Mouse (Mus musculus): ENCODE measurements around the gene Iqgap3. TPM values are rescaled to one million over a fixed set of nuclear protein-coding genes. Genes with fewer than 3 reads are reported as not detected.

The Iqgap3 gene
- total RNA-seq, 4 experiments from 2014 or later: 0.61 to 2.3 (median 0.73) TPM

DNA sequence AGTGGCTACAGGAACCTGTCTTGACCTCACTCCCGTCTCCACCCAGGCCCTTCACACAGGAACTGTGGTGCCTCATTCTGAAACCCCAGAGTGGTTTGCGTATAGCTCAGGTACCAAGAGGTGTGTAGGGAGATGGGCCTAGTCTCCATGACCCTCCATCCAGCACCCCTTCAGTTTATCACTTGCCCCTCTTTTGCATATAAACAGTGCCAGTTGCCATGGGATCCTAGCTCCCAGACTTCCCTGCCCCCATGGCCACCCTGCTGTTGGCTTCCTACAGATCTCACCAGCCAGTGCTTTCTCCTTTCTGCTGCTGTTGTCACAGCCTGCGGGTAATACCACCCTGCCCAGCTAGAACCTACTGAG, 69.2 kb downstream of the Iqgap3 start:
- DNase-seq: no peak

DNA sequence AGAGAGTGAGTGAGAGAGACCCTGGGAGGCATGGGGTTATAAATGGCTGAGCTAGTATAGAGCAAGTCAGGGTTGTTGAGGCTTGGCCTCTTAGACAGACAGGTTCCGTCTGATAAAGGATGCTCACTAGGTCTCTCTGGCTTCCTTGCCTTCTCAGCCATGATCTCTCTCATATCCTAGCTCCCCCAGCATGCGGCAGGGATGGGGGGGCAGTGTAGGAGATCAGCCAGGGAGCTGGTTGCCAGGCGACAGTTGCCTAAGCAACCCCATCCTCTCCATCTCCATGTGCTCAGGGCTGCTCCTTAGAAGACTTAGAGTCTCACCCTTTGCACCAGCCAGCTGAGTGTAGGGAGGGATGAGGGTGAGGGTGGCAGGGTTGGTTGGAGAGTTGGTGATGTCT, 70.3 kb downstream of the Iqgap3 start:
- DNase-seq: no peak

DNA sequence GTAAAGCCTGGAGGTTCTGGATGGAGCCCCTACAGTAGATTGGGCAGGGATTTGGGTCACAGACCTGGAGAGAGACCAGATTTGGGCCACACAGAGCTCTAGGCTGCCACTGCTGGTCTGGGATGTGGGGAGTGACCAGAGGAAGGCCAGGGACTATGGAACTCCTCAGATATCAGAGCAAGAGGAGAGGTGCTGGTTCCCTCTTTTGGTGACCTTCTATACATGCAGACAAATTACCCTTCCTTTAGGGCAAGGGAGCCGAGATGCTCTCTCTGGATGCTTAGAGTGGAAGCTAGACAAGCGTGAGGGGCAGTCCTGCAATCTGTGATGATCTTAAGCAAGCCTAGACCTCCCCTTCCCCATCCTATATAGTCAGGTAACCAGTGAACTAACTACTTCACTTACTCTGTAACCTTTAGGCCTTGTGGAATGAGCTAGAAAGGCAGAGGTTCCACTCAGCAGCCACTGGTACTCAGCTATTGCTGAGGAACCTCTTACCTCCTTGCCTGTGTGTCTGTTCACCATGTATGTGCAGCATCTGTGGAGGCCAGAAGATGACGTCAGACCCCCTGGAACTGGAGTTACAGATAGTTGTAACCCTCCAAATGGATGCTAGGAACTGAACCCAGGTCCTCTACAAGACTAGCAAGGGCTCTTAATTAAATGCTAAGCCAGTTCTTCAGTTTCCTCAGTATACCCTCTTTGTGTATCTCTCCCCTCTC, 71.7 kb downstream of the Iqgap3 start:
- no peak for DNase-seq

DNA sequence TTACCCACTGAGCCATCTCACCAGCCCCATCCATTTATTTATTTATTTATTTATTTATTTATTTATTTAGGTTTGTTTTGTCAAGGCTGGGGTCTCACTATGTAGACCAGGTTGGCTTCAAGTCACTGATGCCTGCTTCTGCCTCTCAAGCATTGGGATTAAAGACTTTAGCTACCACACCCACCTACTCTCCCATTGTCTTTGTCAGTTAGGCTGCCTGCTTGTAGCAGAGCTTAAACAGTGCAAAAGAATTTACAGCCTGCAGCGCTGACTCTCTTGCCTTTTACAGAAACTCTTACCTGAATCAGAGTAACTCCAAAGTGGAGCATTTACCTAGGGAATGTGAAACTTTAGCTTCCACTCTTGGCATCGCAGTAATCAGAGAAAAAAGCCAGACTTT, 72.5 kb downstream of the Iqgap3 start:
- DNase-seq: no peak

DNA sequence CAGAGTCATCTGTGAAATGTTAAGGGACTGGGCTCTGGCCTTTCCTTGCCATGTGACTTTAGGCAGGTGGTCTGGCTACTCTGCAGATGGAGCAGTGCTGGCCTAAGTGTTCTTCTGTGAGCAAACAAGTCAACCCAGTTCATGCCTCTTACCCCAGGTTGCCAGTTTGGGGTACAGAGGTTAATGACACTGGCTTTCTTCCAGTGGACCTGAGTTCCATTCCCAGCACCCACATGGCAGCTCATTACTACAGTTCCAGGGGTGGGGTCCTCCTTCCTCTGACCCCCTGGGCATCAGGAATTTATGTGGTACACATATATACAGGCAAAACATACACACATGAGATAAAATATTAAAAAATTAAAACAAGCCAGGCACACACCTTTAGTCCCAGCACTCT, 75.0 kb downstream of the Iqgap3 start:
- DNase-seq: no peak

DNA sequence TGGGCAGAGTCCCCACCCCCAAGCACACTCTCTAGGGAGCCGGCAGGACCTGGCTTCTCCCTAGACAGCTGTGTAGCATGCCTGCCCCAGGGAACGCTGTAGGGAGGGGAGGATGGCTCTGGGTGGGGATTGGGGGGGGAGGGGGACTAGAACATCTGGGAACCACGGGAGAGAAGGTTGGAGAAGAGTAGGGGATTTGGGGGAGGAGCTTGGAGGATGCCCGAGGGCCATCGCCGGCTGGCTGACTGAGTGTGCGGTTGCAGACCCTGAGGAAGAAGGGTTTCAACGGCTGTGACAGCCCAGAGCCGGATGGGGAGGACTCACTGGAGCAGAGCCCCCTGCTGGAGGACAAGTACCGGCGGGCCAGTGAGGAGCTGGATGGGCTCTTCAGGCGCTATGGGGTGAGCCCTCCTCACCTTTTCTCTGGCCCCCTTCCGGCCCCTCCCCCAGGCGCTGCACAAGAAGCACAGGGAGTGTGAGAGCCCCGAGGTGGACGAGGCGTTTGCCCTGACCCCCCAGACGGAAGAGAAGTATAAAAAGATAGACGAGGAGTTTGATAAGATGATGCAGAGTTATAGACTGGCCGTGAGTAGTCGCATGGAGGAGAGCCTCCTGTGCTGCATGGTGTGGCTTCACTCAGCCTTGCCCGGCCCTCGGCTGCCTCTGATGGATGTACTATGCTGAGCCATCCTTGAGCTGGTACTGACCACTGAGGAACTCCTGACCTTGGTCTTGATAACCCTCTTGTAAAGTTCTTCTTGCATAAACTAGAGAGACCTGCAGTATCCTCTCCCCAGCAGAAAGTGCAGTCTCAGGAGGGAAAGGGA, 76.2 kb downstream of the Iqgap3 start:
- DNase-seq: no peak

DNA sequence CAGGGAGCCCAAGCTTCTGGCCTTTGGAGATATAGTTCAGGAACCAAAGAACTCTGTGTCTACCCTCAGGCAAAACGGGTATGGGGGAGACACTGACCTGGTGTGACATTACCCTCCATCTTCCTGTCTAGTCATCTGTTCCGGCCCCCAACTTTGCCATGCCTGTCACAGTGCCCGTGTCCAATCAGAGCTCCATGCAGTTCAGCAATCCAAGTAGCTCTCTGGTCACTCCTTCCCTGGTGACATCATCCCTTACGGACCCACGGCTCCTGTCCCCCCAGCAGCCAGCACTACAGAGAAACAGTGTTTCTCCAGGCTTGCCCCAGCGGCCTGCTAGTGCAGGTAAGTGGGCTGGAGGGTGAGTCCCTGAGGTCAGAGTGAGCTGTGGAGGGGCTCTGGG, 77.2 kb downstream of the Iqgap3 start:
- no peak for DNase-seq

DNA sequence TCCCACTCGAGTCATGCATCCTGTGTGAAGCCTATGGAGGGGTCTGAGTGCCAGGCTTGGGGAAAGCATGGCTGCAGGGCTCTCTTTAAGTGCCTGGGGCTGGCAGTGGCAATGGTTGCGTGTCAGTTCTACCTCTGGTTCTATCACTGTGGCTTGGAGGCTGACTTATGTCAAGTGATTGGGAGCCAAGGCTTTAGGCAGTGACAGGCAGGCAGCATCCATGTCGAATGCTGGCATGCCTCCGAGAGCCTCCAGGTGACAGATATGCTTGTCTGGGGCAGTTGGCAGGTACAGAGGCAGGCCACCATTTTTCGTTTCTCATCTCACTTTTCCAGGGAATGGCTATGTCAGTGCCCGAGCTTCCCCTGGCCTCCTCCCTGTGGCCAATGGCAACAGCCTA, 79.1 kb downstream of the Iqgap3 start:
- DNase-seq: no peak

DNA sequence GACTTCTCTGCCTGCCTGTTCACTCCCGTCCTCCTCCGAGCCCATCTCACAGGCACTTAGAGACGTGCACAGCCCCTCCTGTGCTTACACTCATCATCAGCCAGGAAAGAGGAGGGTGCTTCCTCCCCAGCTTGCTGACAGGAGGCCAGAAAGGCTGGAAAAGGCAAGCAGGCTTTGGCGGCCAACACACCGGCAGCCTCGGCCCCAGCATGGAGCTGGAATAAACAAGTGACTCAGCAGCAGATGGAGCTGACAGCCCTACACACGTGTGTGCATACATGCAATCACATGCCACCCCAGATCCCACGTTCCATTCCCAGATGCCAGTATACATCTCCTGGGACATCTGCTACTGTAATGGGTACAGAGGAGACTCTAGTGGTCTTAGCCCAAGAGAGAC, 80.5 kb downstream of the Iqgap3 start:
- no peak for DNase-seq

DNA sequence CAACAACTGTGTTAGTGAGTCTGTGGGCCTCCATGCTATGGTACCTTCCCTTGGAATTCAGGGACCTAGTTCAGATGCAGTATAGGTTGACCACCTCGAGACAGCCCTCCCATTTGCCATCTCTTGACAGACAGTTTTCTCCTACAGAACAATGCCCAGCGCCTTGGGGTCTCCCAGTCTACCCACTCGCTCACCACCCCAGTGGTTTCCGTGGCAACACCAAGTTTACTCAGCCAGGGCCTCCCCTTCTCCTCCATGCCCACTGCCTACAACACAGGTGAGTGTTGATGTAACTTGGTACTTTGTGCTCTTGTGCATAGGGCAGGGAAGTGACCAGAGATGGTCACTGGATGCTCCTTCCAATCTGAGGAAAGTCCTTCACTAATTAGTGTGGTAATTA, 81.0 kb downstream of the Iqgap3 start:
- DNase-seq: no peak

DNA sequence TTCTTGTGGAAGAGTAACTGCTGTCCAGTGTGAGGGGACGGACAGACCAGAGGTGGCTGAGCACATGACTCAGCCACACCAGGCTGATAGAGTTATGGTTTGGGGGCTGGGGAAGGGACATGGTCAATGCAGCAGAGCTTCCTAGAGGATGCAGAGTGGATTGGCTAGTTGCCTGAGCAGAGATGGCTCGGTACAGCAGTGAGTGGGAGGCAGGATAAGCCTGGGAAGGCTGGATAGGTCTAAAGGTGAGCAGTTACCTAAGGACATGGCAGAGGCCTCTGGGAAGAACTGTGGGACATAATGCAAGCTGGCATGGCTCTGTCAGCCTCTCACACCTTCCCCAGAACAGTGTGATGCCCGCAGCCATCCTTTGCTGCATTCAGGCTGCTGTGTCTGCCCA, 82.1 kb downstream of the Iqgap3 start:
- no peak for DNase-seq

DNA sequence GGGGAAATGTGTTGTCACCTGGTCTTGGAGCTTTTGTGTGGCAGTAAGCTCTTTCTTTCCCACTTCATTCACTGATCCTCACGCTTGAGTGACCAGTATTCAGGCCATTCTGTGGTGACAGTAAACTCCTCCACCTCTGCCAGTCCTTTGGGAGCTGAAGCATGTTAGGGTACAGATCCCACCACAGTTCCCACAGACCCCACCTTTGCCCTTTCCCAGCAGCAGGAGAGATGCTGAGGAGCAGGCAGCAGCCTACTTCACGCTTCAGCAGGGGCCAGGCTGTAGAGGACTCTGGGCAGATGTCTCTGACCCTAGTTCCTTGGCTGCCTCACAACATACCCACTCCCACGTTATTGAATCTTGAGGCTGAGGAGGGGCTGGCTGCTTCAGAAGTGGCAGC, 82.5 kb downstream of the Iqgap3 start:
- DNase-seq: no peak

DNA sequence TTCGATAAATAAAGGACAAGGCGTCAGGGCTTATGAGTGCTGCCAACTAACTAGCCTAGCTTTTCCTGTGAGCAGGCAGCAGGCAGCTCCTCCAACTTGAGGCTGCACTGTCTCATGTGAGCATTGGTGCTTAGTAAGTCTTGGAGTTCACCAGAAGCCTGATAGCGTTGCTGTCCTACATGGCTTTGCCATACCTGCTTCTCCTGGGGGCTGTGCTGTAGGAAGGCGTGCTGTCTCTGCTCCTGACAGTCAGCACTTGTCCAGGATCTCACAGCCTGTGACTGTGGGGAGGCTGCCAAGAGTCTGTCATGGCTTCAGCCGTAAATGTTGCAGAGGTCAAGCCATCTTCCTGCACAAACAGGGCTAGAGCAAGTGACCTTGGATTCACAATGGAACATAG, 84.3 kb downstream of the Iqgap3 start:
- peak; percentile 70 for DNase-seq

DNA sequence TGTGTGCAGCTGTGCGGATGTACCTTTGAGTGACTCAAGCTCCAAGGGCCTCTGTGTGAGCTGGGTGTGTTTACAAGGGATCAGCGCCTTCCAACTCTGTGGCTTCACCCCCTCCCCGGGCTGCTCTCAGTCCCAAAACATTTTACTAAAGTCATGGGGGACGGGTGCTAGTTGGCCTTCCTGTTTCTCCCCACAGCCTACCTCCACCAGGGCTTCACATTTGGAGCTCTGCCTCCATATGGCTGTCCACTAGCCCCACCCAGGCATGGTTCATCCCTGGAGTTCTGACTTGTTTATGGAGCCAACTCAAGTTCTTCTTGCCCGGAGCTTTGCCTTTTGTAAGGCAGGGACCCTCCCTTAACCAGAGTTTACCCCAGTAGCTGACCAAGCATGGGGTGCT, 88.6 kb downstream of the Iqgap3 start:
- no peak for DNase-seq

Other genes starting within 250 kb of the Iqgap3 start
- gene Sh2d2a, start 235.2 kb upstream of the Iqgap3 start, total RNA-seq (2022): under 1 TPM; 0.20 to 0.62 (median 0.32) TPM
- gene Prcc, start 196.4 kb upstream of the Iqgap3 start, total RNA-seq (2022): 10 to 100 TPM; 47.5 to 49.4 (median 48.7) TPM
- gene Hdgf, start 175.7 kb upstream of the Iqgap3 start, total RNA-seq (2022): 100 to 1,000 TPM; 163 to 180 (median 172) TPM
- 100 to 1,000 TPM; 121 to 146 (median 131) TPM for gene Mrpl24, start 162.5 kb upstream of the Iqgap3 start, total RNA-seq (2022)
- gene Isg20l2, start 151.7 kb upstream of the Iqgap3 start, total RNA-seq (2022): 10 to 100 TPM; 17.9 to 20.0 (median 19.5) TPM
- 10 to 100 TPM; 18.6 to 27.6 (median 21.9) TPM for gene Rrnad1, start 151.3 kb upstream of the Iqgap3 start, total RNA-seq (2022)
- gene Crabp2, start 133.3 kb upstream of the Iqgap3 start, total RNA-seq (2022): 1 to 10 TPM in 1 of 4 experiments, under 1 TPM in 2, not detected in 1; 0.31 to 1.0 (median 0.35) TPM
- 10 to 100 TPM in 1 of 4 experiments, 1 to 10 TPM in 3; 4.3 to 14.4 (median 6.8) TPM for gene Nes, start 110.9 kb upstream of the Iqgap3 start, total RNA-seq (2022)
- gene Bcan, start 81.7 kb upstream of the Iqgap3 start, total RNA-seq (2022): 100 to 1,000 TPM in 2 of 4 experiments, 10 to 100 TPM in 2; 83.1 to 117 (median 106) TPM
- gene Hapln2, start 54.4 kb upstream of the Iqgap3 start, total RNA-seq (2022): not detected
- 10 to 100 TPM; 12.9 to 16.6 (median 14.9) TPM for gene Gpatch4, start 38.9 kb upstream of the Iqgap3 start, total RNA-seq (2022)
- gene Naxe, start 23.5 kb upstream of the Iqgap3 start, total RNA-seq (2022): 100 to 1,000 TPM; 150 to 161 (median 155) TPM
- gene Ttc24, start 3.7 kb upstream of the Iqgap3 start, total RNA-seq (2022): not detected
- gene Mef2d, start 60.4 kb downstream of the Iqgap3 start, total RNA-seq (2022): 100 to 1,000 TPM in 1 of 4 experiments, 10 to 100 TPM in 3; 82.0 to 111 (median 89.0) TPM
- gene Rhbg, start 172.7 kb downstream of the Iqgap3 start, total RNA-seq (2022): 10 to 100 TPM; 12.0 to 27.5 (median 17.3) TPM
- 1 to 10 TPM; 1.3 to 3.1 (median 2.3) TPM for gene Gm38392, start 205.2 kb downstream of the Iqgap3 start, total RNA-seq (2022)
- gene Tsacc, start 215.0 kb downstream of the Iqgap3 start, total RNA-seq (2022): 1 to 10 TPM; 6.2 to 9.3 (median 8.2) TPM
- 100 to 1,000 TPM; 250 to 360 (median 279) TPM for gene Cct3, start 215.1 kb downstream of the Iqgap3 start, total RNA-seq (2022)
- gene Glmp, start 243.1 kb downstream of the Iqgap3 start, total RNA-seq (2022): 100 to 1,000 TPM; 233 to 293 (median 254) TPM